Mouse (Mus musculus) NIH3T3 (cell line): ENCODE measurements around the gene Unk.
"Not testable (repeated sequence)": the region's sequence is repeated elsewhere in the genome, so short reads cannot be mapped to it uniquely, and the experiment has no call there.

Source experiments
- DNase-seq: peaks from one replicate; pipeline ENCODE4 v3.0.0-alpha.2; 2012; ENCODE audit warnings: low read depth

Unk gene

GRCm38 (mm10) chr11:116088741-116089394 is 58.7 kb downstream of the Unk start:
- DNase-seq, result no peak

- no peak for DNase-seq
Observed at GRCm38 (mm10) chr11:116089545-116089944, 59.4 kb downstream of the Unk start.

- no peak for DNase-seq
Observed at GRCm38 (mm10) chr11:116091591-116091990, 61.5 kb downstream of the Unk start.

GRCm38 (mm10) chr11:116092959-116093358 is 62.8 kb downstream of the Unk start:
- DNase-seq, result not testable (repeated sequence)

- DNase-seq, result no peak
Observed at GRCm38 (mm10) chr11:116093771-116094565, 63.8 kb downstream of the Unk start.

GRCm38 (mm10) chr11:116095573-116095972 is 65.5 kb downstream of the Unk start:
- no peak for DNase-seq

- peak; percentile 60 for DNase-seq
Observed at GRCm38 (mm10) chr11:116096213-116097108, 66.3 kb downstream of the Unk start.

- DNase-seq, result no peak
Observed at GRCm38 (mm10) chr11:116098711-116099460, 68.8 kb downstream of the Unk start.

GRCm38 (mm10) chr11:116099462-116099861 is 69.3 kb downstream of the Unk start:
- no peak for DNase-seq

- DNase-seq, result peak; percentile 83
Observed at GRCm38 (mm10) chr11:116100385-116100784, 70.3 kb downstream of the Unk start.

- DNase-seq, result no peak
Observed at GRCm38 (mm10) chr11:116100839-116101238, 70.7 kb downstream of the Unk start.

- DNase-seq, result peak; percentile 78
Observed at GRCm38 (mm10) chr11:116101931-116102381, 71.8 kb downstream of the Unk start.

GRCm38 (mm10) chr11:116102472-116102871 is 72.3 kb downstream of the Unk start:
- peak; percentile 67 for DNase-seq

GRCm38 (mm10) chr11:116103572-116103971 is 73.5 kb downstream of the Unk start:
- no peak for DNase-seq

GRCm38 (mm10) chr11:116104006-116104646 is 74.0 kb downstream of the Unk start:
- DNase-seq, result peak; percentile 68

GRCm38 (mm10) chr11:116105065-116105464 is 74.9 kb downstream of the Unk start:
- DNase-seq, result no peak

GRCm38 (mm10) chr11:116106154-116106962 is 76.2 kb downstream of the Unk start:
- DNase-seq, result no peak

- DNase-seq, result peak; percentile 58
Observed at GRCm38 (mm10) chr11:116106963-116107776, 77.0 kb downstream of the Unk start.

GRCm38 (mm10) chr11:116107777-116108285 is 77.7 kb downstream of the Unk start:
- DNase-seq, result no peak
